Mouse (Mus musculus) brain, embryonic 14.5 days (tissue): ENCODE results near the gene Pax5.

Experiments used
- CTCF ChIP-seq: fragments of 200-500 bp; IDR thresholded peaks from 2 replicates; pipeline ENCODE4 v1.5.1; 2012; ENCODE audit warnings: inconsistent platforms, mild to moderate bottlenecking, moderate library complexity, borderline replicate concordance; ENCODE audit not compliant: insufficient read depth, insufficient read length; ENCODE audit errors: extremely low read depth
- POLR2A ChIP-seq: fragments of 200-500 bp; IDR thresholded peaks from 2 replicates; pipeline ENCODE4 v1.6.1; 2012; ENCODE audit warnings: mild to moderate bottlenecking, inconsistent platforms, borderline replicate concordance; ENCODE audit not compliant: poor library complexity, insufficient read depth, insufficient read length, severe bottlenecking; ENCODE audit errors: extremely low read depth

DNA sequence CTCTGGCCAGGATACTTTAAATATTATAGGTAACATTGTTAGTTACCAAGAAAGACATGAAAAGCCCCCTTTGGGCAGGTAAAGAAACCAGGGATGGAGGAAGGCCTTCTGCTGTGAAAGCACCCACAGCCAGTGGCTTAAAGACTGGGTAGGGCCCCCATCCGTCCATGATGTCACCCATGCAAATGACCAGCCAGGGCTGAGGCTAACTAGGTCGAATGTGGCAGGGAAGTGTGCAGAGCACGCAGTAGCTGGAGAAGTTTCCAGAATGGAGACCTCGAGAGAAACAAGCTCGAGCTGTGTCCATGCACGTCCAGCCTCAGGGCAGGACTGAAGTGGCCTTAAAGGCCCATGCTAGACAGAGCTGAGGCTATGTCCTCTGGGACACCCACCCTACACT is 42.9 kb downstream of the Pax5 start:
- TF ChIP-seq CTCF (no peak), POLR2A (no peak)
